Mouse (Mus musculus) MEL (cell line): ENCODE measurements at regions not wholly inside any gene's neighbourhood (a gene's known extent, or its start where the extent isn't known, plus 50 kb on each side); places are given as distances from the start of the nearest gene placed in this dataset.

Source experiments
- DNase-seq: peaks from one replicate; pipeline ENCODE4 v3.0.0; 2011; ENCODE audit warnings: low read depth, low spot score
- H3K27ac ChIP-seq: 2 replicates; pipeline ENCODE4 v1.5.1; 2012; ENCODE audit warnings: low read depth, mild to moderate bottlenecking, control low read depth, low read length, moderate library complexity; ENCODE audit not compliant: control insufficient read depth
- H3K27me3 ChIP-seq, 2 experiments: fragments of 150-350 bp in 1 of 2; sonication (generic) in 1 of 2; 2 replicates each; pipeline ENCODE4 v1.6.1; 2012; ENCODE audit warnings: low read length in 2 of 2, mild to moderate bottlenecking in 2 of 2, improper control_type of control experiment in 1 of 2, moderate library complexity in 1 of 2; ENCODE audit not compliant: insufficient read depth in 2 of 2, control insufficient read depth in 1 of 2
- H3K36me3 ChIP-seq, 2 experiments: 2 replicates each; pipeline ENCODE4 v1.6.1; 2012 to 2014; ENCODE audit warnings: low read length in 2 of 2, improper control_type of control experiment in 1 of 2, inconsistent platforms in 1 of 2, mild to moderate bottlenecking in 1 of 2; ENCODE audit not compliant: insufficient read depth in 2 of 2, control insufficient read depth in 1 of 2
- H3K4me1 ChIP-seq, 2 experiments: fragments of 150-350 bp in 1 of 2; sonication (generic) in 1 of 2; 2 replicates each; pipeline ENCODE4 v1.6.1; 2012; ENCODE audit warnings: low read length in 2 of 2, improper control_type of control experiment in 1 of 2, mild to moderate bottlenecking in 1 of 2; ENCODE audit not compliant: insufficient read depth in 2 of 2, control insufficient read depth in 1 of 2
- H3K4me3 ChIP-seq, 2 experiments: fragments of 150-350 bp in 1 of 2; sonication (generic) in 1 of 2; 2 replicates each; pipeline ENCODE4 v1.5.1; 2012; ENCODE audit warnings: low read depth in 2 of 2, low read length in 2 of 2, mild to moderate bottlenecking in 2 of 2, moderate library complexity in 2 of 2, control low read depth in 1 of 2, improper control_type of control experiment in 1 of 2; ENCODE audit not compliant: control insufficient read depth in 1 of 2, insufficient read depth in 1 of 2
- H3K79me2 ChIP-seq: 2 replicates; pipeline ENCODE4 v1.6.1; 2012; ENCODE audit warnings: mild to moderate bottlenecking, low read length, moderate library complexity; ENCODE audit not compliant: control insufficient read depth, poor library complexity, insufficient read depth
- H3K9ac ChIP-seq: 2 replicates; pipeline ENCODE4 v1.6.1; 2012; ENCODE audit warnings: low read depth, mild to moderate bottlenecking, control low read depth, low read length, moderate library complexity; ENCODE audit not compliant: control insufficient read depth, poor library complexity, severe bottlenecking
- H3K9me3 ChIP-seq: fragments of 150-350 bp; sonication (generic); replicated peaks from 2 replicates; pipeline ENCODE4 v1.6.1; 2012; ENCODE audit warnings: mild to moderate bottlenecking, low read length, improper control_type of control experiment, moderate library complexity; ENCODE audit not compliant: insufficient read depth
- BHLHE40 ChIP-seq: IDR thresholded peaks from 2 replicates; pipeline ENCODE4 v1.6.1; 2012; ENCODE audit warnings: low read depth, mild to moderate bottlenecking, inconsistent platforms, low read length, improper control_type of control experiment, borderline replicate concordance
- CHD1 ChIP-seq: IDR thresholded peaks from 2 replicates; pipeline ENCODE4 v1.6.1; 2012; ENCODE audit warnings: low read depth, mild to moderate bottlenecking, inconsistent platforms, low read length, improper control_type of control experiment
- CTCF ChIP-seq, 3 experiments: IDR thresholded peaks in 2 of 3; conservative IDR thresholded peaks in 1 of 3; 2 replicates each; pipeline ENCODE4 v1.5.1; 2011 to 2012; ENCODE audit warnings: low read length in 3 of 3, low read depth in 2 of 3, mild to moderate bottlenecking in 2 of 3, improper control_type of control experiment in 1 of 3, inconsistent platforms in 1 of 3, mixed read lengths in 1 of 3, moderate library complexity in 1 of 3; ENCODE audit not compliant: control insufficient read depth in 1 of 3, insufficient read depth in 1 of 3, poor library complexity in 1 of 3, severe bottlenecking in 1 of 3
- ELF1 ChIP-seq: IDR thresholded peaks from 2 replicates; pipeline ENCODE4 v1.6.1; 2014; ENCODE audit warnings: low read depth, mild to moderate bottlenecking, inconsistent platforms, low read length, improper control_type of control experiment, moderate library complexity
- EP300 ChIP-seq, 2 experiments: IDR thresholded peaks; 2 replicates each; pipeline ENCODE4 v1.6.1; 2011; ENCODE audit warnings: improper control_type of control experiment in 2 of 2, low read length in 2 of 2, low read depth in 1 of 2, mild to moderate bottlenecking in 1 of 2
- ETS1 ChIP-seq: IDR thresholded peaks from 2 replicates; pipeline ENCODE4 v1.6.1; 2012; ENCODE audit warnings: low read depth, mild to moderate bottlenecking, inconsistent platforms, low read length, improper control_type of control experiment, moderate library complexity
- GATA1 ChIP-seq: IDR thresholded peaks from 2 replicates; pipeline ENCODE4 v1.6.1; 2011; ENCODE audit warnings: low read depth, low read length, improper control_type of control experiment
- HCFC1 ChIP-seq: IDR thresholded peaks from 2 replicates; pipeline ENCODE4 v1.6.1; 2012; ENCODE audit warnings: low read depth, mild to moderate bottlenecking, inconsistent platforms, low read length, improper control_type of control experiment, moderate library complexity
- KAT2A ChIP-seq: conservative IDR thresholded peaks from 2 replicates; pipeline ENCODE4 v1.6.1; 2012; ENCODE audit warnings: low read depth, low read length, improper control_type of control experiment, inconsistent platforms
- MAFK ChIP-seq: IDR thresholded peaks from 2 replicates; pipeline ENCODE4 v1.6.1; 2011; ENCODE audit warnings: low read depth, mild to moderate bottlenecking, low read length, improper control_type of control experiment, borderline replicate concordance
- MAZ ChIP-seq: IDR thresholded peaks from 2 replicates; pipeline ENCODE4 v1.6.1; 2012; ENCODE audit warnings: low read depth, mild to moderate bottlenecking, inconsistent platforms, low read length, improper control_type of control experiment
- MXI1 ChIP-seq: IDR thresholded peaks from 2 replicates; pipeline ENCODE4 v1.6.1; 2011; ENCODE audit warnings: mild to moderate bottlenecking, low read depth, low read length, improper control_type of control experiment
- MYB ChIP-seq: IDR thresholded peaks from 2 replicates; pipeline ENCODE4 v1.6.1; 2011; ENCODE audit warnings: mild to moderate bottlenecking, low read depth, low read length, improper control_type of control experiment
- NRF1 ChIP-seq: IDR thresholded peaks from 2 replicates; pipeline ENCODE4 v1.6.1; 2014; ENCODE audit warnings: low read depth, mild to moderate bottlenecking, inconsistent platforms, low read length, improper control_type of control experiment, moderate library complexity; ENCODE audit not compliant: poor library complexity, insufficient read depth, severe bottlenecking
- POLR2A ChIP-seq, 2 experiments: IDR thresholded peaks; 2 replicates each; pipeline ENCODE4 v1.6.1; 2011 to 2012; ENCODE audit warnings: low read length in 2 of 2, mild to moderate bottlenecking in 2 of 2, control low read depth in 1 of 2, improper control_type of control experiment in 1 of 2, low read depth in 1 of 2, moderate library complexity in 1 of 2; ENCODE audit not compliant: control insufficient read depth in 1 of 2, insufficient read depth in 1 of 2, poor library complexity in 1 of 2
- POLR2AphosphoS2 ChIP-seq: IDR thresholded peaks from 2 replicates; pipeline ENCODE4 v1.6.1; 2011; ENCODE audit warnings: low read length, improper control_type of control experiment
- RCOR1 ChIP-seq: IDR thresholded peaks from 2 replicates; pipeline ENCODE4 v1.6.1; 2012; ENCODE audit warnings: low read depth, mild to moderate bottlenecking, inconsistent platforms, low read length, improper control_type of control experiment
- TAL1 ChIP-seq: IDR thresholded peaks from 2 replicates; pipeline ENCODE4 v1.6.1; 2012; ENCODE audit warnings: mild to moderate bottlenecking, inconsistent platforms, low read length, moderate library complexity, mixed read lengths
- TBP ChIP-seq: IDR thresholded peaks from 2 replicates; pipeline ENCODE4 v1.8.0; 2011; ENCODE audit warnings: low read depth, low read length, improper control_type of control experiment
- TCF12 ChIP-seq: IDR thresholded peaks from 2 replicates; pipeline ENCODE4 v1.6.1; 2014; ENCODE audit warnings: low read depth, mild to moderate bottlenecking, inconsistent platforms, low read length, improper control_type of control experiment, moderate library complexity
- USF1 ChIP-seq: IDR thresholded peaks from 2 replicates; pipeline ENCODE4 v1.6.1; 2014; ENCODE audit warnings: low read depth, mild to moderate bottlenecking, inconsistent platforms, low read length, improper control_type of control experiment, moderate library complexity
- USF2 ChIP-seq, 2 experiments: IDR thresholded peaks; 2 replicates each; pipeline ENCODE4 v1.6.1; 2011 to 2012; ENCODE audit warnings: improper control_type of control experiment in 2 of 2, low read length in 2 of 2, borderline replicate concordance in 1 of 2, inconsistent platforms in 1 of 2, low read depth in 1 of 2, mild to moderate bottlenecking in 1 of 2; ENCODE audit not compliant: insufficient read depth in 1 of 2
- ZC3H11A ChIP-seq: IDR thresholded peaks from 2 replicates; pipeline ENCODE4 v1.6.1; 2012; ENCODE audit warnings: low read depth, mild to moderate bottlenecking, inconsistent platforms, low read length, improper control_type of control experiment
- ZKSCAN1 ChIP-seq: IDR thresholded peaks from 2 replicates; pipeline ENCODE4 v1.6.1; 2012; ENCODE audit warnings: low read depth, mild to moderate bottlenecking, inconsistent platforms, low read length, improper control_type of control experiment, moderate library complexity
- ZMIZ1 ChIP-seq: IDR thresholded peaks from 2 replicates; pipeline ENCODE4 v1.6.1; 2012; ENCODE audit warnings: low read depth, mild to moderate bottlenecking, inconsistent platforms, low read length, improper control_type of control experiment, moderate library complexity
- ZNF384 ChIP-seq: IDR thresholded peaks from 2 replicates; pipeline ENCODE4 v1.6.1; 2012; ENCODE audit warnings: low read depth, mild to moderate bottlenecking, inconsistent platforms, low read length, improper control_type of control experiment

DNA sequence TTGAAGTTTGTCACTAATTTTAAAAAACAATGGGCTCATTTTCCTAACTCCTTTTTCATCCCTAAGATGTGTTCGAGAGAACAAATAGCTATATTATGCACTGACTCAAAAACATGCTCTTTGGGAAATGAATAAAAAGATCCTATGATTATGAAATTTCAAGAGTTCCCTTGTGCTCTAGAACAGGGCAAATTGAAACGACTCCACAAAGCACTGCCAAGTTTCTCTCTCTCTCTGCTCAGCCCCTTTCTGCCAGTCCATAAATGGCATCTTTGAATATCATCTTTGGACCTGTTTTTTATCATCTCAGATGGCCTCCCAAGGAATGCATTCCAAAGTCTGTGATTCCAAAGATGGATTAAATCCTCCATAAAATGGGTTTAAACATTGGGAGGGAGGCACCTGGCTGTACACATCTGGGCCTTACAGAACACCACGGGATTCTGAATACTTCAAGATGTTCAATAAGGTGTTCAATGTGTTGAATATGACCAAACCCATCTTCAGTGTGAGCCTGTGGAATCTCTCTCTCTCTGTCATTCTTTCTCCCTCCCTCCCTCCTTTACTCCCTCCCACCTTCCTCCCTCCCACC, 528.0 kb upstream of the Atp11b start:
- H3K9me3 ChIP-seq: no peaks in the 10 kb centered on the region
- no peaks in the 10 kb centered on the region; a peak in 1 of 4 replicates for H3K27me3 ChIP-seq
- H3K36me3 ChIP-seq: no peaks in the 10 kb centered on the region
- H3K4me1 ChIP-seq: no peaks in the 10 kb centered on the region
- no peak for TF ChIP-seq ZC3H11A
- TF ChIP-seq KAT2A: no peak
- no peak for TF ChIP-seq ZMIZ1
- TF ChIP-seq MAZ: no peak
- TF ChIP-seq USF1: no peak
- no peak for TF ChIP-seq MAFK
- TF ChIP-seq HCFC1: no peak
- TF ChIP-seq NRF1: no peak
- no peak for TF ChIP-seq POLR2AphosphoS2
- no peak for TF ChIP-seq ZKSCAN1
- TF ChIP-seq EP300 (IDR thresholded peaks at IDR 0.05; ENCODE audit: low read depth in 1 of 2, low read length in 2 of 2): no peak
- TF ChIP-seq USF2 (IDR thresholded peaks at IDR 0.05; ENCODE audit: borderline replicate concordance in 1 of 2, insufficient read depth in 1 of 2, low read depth in 1 of 2, low read length in 2 of 2): no peak
- TF ChIP-seq BHLHE40: no peak
- TF ChIP-seq GATA1: no peak
- no peak for TF ChIP-seq ETS1
- TF ChIP-seq MXI1: no peak
- no peak for TF ChIP-seq POLR2A (IDR thresholded peaks at IDR 0.05; ENCODE audit: control insufficient read depth in 1 of 2, insufficient read depth in 1 of 2, low read depth in 1 of 2, low read length in 2 of 2, poor library complexity in 1 of 2)
- no peak for TF ChIP-seq MYB
- TF ChIP-seq TAL1: no peak
- TF ChIP-seq, all 39 proteins: peak for 0
- Histone ChIP-seq H3K79me2 (no peaks in the 10 kb centered on the region), H3K9ac (no peak overlapping the region), H3K27ac (no peak overlapping the region), H3K4me3 (no peak overlapping the region)
- no peak for DNase-seq

DNA sequence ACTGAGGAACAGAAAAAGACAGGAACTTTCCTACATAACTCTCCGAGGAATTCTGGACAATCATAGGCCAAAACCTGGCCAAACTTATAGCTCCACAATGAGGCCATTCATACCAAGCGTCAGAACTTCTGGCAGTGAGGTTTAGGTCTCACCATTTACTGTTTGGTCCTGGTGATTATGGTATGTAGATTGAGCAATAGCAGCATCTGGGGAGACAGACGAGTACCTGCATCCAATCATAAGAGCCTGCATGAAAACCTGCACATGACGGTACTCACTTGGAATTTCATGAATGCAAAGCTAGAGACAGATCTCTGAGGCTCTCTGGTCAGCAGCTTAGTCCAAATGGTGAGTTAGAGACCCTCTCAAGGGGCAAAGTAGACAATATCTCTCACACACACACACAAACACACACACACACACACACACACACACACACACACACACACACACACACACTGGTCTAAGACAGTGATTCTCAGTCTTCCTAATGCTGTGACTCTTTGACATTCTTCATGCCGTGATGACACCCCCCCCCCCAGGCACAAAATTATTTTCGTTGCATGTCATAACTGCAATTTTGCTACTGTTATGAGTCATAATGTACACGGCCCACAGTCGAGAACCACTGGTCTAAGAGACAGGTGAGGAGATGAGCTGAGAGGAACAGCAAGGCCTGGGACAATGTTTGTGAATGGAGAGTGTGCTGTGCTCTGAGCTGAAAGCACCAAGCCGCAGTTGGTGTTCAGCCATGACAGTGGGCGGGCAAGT, 522.6 kb upstream of the Atp11b start:
- H3K9ac ChIP-seq: no peak overlapping the region
- no peaks in the 10 kb centered on the region for H3K79me2 ChIP-seq
- no peaks in the 10 kb centered on the region; a peak in 1 of 4 replicates for H3K27me3 ChIP-seq
- no peaks in the 10 kb centered on the region for H3K9me3 ChIP-seq
- H3K4me3 ChIP-seq: no peak overlapping the region
- TF ChIP-seq USF2 (IDR thresholded peaks at IDR 0.05; ENCODE audit: borderline replicate concordance in 1 of 2, insufficient read depth in 1 of 2, low read depth in 1 of 2, low read length in 2 of 2) (no peak), TCF12 (no peak), CHD1 (no peak), MYB (no peak), BHLHE40 (no peak), ZKSCAN1 (no peak), ZNF384 (no peak), RCOR1 (no peak), ETS1 (no peak), ELF1 (no peak), TBP (no peak), CTCF (IDR thresholded peaks at IDR 0.05 in 2 of 3, conservative IDR thresholded peaks at IDR 0.05 in 1 of 3; ENCODE audit: control insufficient read depth in 1 of 3, insufficient read depth in 1 of 3, low read depth in 2 of 3, low read length in 3 of 3, poor library complexity in 1 of 3, severe bottlenecking in 1 of 3) (no peak), GATA1 (no peak), MAZ (no peak)
- no peaks in the 10 kb centered on the region for H3K36me3 ChIP-seq
- H3K4me1 ChIP-seq: no peaks in the 10 kb centered on the region
- H3K27ac ChIP-seq: no peak overlapping the region
- DNase-seq: no peak
